Mouse (Mus musculus) stomach, postnatal 0 days (tissue): Measurements from ENCODE around the gene Spata31. TPM values are rescaled to one million over a fixed set of nuclear protein-coding genes. Genes with fewer than 3 reads are reported as not detected.

Experiments used
- ATAC-seq: fragments of 200-750 bp; cut with Nextera tagmentation; 2 replicates; pipeline ENCODE4 v1.8.0; 2017; ENCODE audit not compliant: low FRiP score, low TSS enrichment
- DNase-seq: peaks from one replicate; pipeline ENCODE4 v3.0.0-alpha.2; 2016; ENCODE audit warnings: low spot score
- H3K27ac ChIP-seq: fragments of 300-500 bp; sonication (generic); replicated peaks from 2 replicates; pipeline ENCODE4 v1.5.1; 2014; ENCODE audit warnings: mild to moderate bottlenecking, control low read depth
- H3K27me3 ChIP-seq: fragments of 300-500 bp; sonication (generic); 2 replicates; pipeline ENCODE4 v1.6.1; 2014; ENCODE audit warnings: low read length; ENCODE audit not compliant: control insufficient read depth, insufficient read depth
- H3K36me3 ChIP-seq: fragments of 300-500 bp; sonication (generic); 2 replicates; pipeline ENCODE4 v1.6.1; 2014; ENCODE audit warnings: low read length, mixed read lengths; ENCODE audit not compliant: control insufficient read depth, insufficient read depth
- H3K4me1 ChIP-seq: fragments of 300-500 bp; sonication (generic); replicated peaks from 2 replicates; pipeline ENCODE4 v1.6.1; 2014; ENCODE audit warnings: antibody characterized with exemption; ENCODE audit not compliant: control insufficient read depth, insufficient read depth
- H3K4me2 ChIP-seq: fragments of 300-500 bp; sonication (generic); replicated peaks from 2 replicates; pipeline ENCODE4 v1.6.1; 2014; ENCODE audit warnings: low read depth, mild to moderate bottlenecking, control low read depth, moderate library complexity
- H3K4me3 ChIP-seq: fragments of 300-500 bp; sonication (generic); 2 replicates; pipeline ENCODE4 v1.5.1; 2014; ENCODE audit warnings: low read depth, low read length, control low read depth
- H3K9ac ChIP-seq: fragments of 300-500 bp; sonication (generic); 2 replicates; pipeline ENCODE4 v1.6.1; 2014; ENCODE audit warnings: mild to moderate bottlenecking, low read length, control low read depth, mixed read lengths
- H3K9me3 ChIP-seq: fragments of 300-500 bp; sonication (generic); 2 replicates; pipeline ENCODE4 v1.6.1; 2016; ENCODE audit warnings: low read length; ENCODE audit not compliant: control insufficient read depth
- CTCF ChIP-seq: IDR thresholded peaks from 2 replicates; pipeline ENCODE4 v1.5.1; 2016; ENCODE audit warnings: antibody characterized with exemption, low read depth, mild to moderate bottlenecking, moderate library complexity
- EP300 ChIP-seq: optimal IDR thresholded peaks from 2 replicates; pipeline ENCODE3; 2016; ENCODE audit warnings: antibody characterized with exemption
- WGBS: fragments of 180-500 bp; shearing (Covaris S2); extraction: QIAGEN DNeasy Blood & Tissue Kit; methylation state at CpG from one replicate; pipeline ENCODE4 v1.1.7; 2014; 5-methylcytosine and 5-hydroxymethylcytosine counted together
- polyA plus RNA-seq: library from polyadenylated mRNA; unstranded; fragments of >200 nt; fragmentation: Nextera tagmentation; extraction: Ambion mirVana; gene quantifications from 2 replicates; pipeline ENCODE4 v1.2.1, GENCODE M21; 2015

Spata31 gene
- not detected in 2 replicates for polyA plus RNA-seq

GRCm38 (mm10) chr13:64917191-64917590, at the start of gene Spata31:
Gene Spata31, plus strand, starts transcription at chr13:64917406.
- Histone ChIP-seq H3K27me3 (no peaks in the 10 kb centered on the region), H3K4me1 (no peaks in the 10 kb centered on the region), H3K9ac (no peak within 1 kb of the TSS), H3K27ac (no peak within 1 kb of the TSS), H3K36me3 (no peaks in the 10 kb centered on the region), H3K9me3 (no peaks in the 10 kb centered on the region), H3K4me3 (no peak within 1 kb of the TSS), H3K4me2 (no peak within 1 kb of the TSS)
- TF ChIP-seq EP300 (no peak), CTCF (no peak)
- DNase-seq (no peak), ATAC-seq (no peak)
- 64% methylated on average over 1 of the region's 1 CpGs for WGBS

DNA sequence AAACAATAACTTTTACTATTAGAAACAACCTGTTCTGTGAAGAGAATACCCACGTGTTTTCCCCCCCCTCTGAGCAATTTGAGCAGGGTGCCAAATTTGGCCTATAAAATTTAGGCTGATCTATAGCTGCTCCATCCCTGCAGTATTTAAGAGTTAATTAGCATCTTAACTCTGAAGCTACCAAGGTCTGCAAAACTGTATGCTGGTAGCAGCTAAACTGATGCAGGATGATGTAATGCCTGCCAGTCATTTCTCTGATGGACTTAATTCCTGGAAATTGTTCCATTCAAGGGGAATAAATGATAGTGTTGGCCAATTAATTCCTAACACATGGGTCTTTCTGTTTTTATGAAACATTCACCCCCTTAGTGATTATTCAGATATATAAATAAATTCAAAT, 14.1 kb upstream of the Spata31 start:
- no peak overlapping the region for H3K4me2 ChIP-seq
- TF ChIP-seq CTCF, result no peak
- no peak for TF ChIP-seq EP300
- H3K27ac ChIP-seq, result no peak overlapping the region
- no peaks in the 10 kb centered on the region for H3K4me1 ChIP-seq
- 0 out of 2 replicates have a peak, but pooled peaks cover 2% of the 10 kb centered on the region for H3K9me3 ChIP-seq
- no peak for DNase-seq
- 43% methylated on average over 1 of the region's 1 CpGs for WGBS
- H3K36me3 ChIP-seq, result no peaks in the 10 kb centered on the region
- no peak for ATAC-seq
- H3K27me3 ChIP-seq, result no peaks in the 10 kb centered on the region
- no peak overlapping the region for H3K4me3 ChIP-seq
- H3K9ac ChIP-seq, result no peak overlapping the region

DNA sequence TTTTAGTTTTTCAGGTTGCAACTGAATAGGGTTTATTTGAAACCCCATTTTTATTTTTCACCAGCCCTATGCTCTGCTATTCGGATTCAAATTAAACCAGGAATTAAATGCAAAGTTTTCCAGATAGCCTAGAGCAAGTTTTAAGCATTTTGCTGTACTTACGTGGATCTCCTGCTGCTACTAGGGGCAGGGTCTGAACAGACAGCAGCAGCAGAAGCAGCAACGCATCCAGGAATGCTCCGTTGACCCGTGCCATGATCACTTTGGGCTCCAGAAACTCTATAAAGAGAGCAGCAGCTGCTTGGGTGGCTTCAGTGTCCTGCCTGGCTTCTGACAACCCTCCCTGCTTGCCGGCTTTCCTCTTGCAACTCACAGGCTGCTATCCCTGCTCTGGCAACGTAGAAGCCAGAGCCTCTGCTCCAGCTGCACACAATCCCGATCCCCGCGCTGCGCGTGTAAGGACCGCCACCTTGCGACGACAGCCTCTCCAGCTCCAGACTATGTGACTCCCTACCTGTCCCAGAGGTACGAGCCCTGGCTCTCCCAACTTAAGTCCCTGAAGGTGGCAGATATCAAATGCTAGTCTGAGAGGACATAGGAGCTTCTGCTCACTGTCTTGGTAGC, 13.5 kb upstream of the Spata31 start, which contains the start of gene Cntnap3:
Gene Cntnap3, minus strand, starts transcription at position 371 of the 624 bp plus-strand sequence.
- 6% methylated on average over 16 of the region's 16 CpGs for WGBS
- ATAC-seq, result peak; percentile 49; the same call in 1 of the 2 replicates
- Histone ChIP-seq H3K27me3 (no peaks in the 10 kb centered on the region), H3K4me3 (no peak within 1 kb of the TSS), H3K9ac (no peak within 1 kb of the TSS), H3K4me2 (peak within 1 kb of the TSS; percentile 20), H3K36me3 (no peaks in the 10 kb centered on the region), H3K4me1 (no peaks in the 10 kb centered on the region), H3K27ac (no peak within 1 kb of the TSS), H3K9me3 (0 out of 2 replicates have a peak, but pooled peaks cover 2% of the 10 kb centered on the region)
- peak; percentile 43 for DNase-seq
- TF ChIP-seq EP300, result no peak
- peak; percentile 75 for TF ChIP-seq CTCF

Other genes with a start within 250 kb of the Spata31 start
- gene Cntnap3, start 13.5 kb upstream of the Spata31 start, polyA plus RNA-seq, result 0.29 TPM in 2 replicates
- gene Spata31d1c, start 115.7 kb downstream of the Spata31 start, polyA plus RNA-seq, result not detected in 2 replicates
- not detected in 2 replicates for gene Prss47, start 135.4 kb downstream of the Spata31 start, polyA plus RNA-seq
- gene Mfsd14b, start 195.6 kb downstream of the Spata31 start, polyA plus RNA-seq, result 36.6 TPM in 2 replicates
- 0.12 TPM in 1 of 2 replicates, not detected in the other for gene Olfr465-ps1, start 220.7 kb downstream of the Spata31 start, polyA plus RNA-seq
- 0.04 TPM in 1 of 2 replicates, not detected in the other for gene Olfr466, start 232.8 kb downstream of the Spata31 start, polyA plus RNA-seq